In genomic region chr17:35253293-35254093, GRCm38 (mm10) we compare ENCODE assay signal across 18 mouse cellular contexts. TPM values are rescaled to one million over a fixed set of nuclear protein-coding genes. Genes with fewer than 3 reads are reported as not detected.
A peak's percentile ranks its signal among the peaks of the same experiment; 100 is the strongest.
DNase-seq lines count a peak whose midpoint lies in the region; ATAC-seq lines count a peak whose summit lies in the region.
"Had no signal": no experiment of that assay in that cellular context is flagged by ENCODE, and none has a peak within 500 bp of the region (broad histone marks: within the 10 kb centered on the region; RNA-seq: fewer than 3 reads in every experiment).

No protein-coding gene starts in this region.

- peak; percentile 8; the same call in 1 of the 2 replicates for ATAC-seq in forebrain, embryonic 11.5 days (replicated peaks; ENCODE audit: low FRiP score)
- ATAC-seq in forebrain, embryonic 16.5 days: no peak
- ATAC-seq in forebrain, embryonic 14.5 days: 0 out of 2 replicates have a peak, but pooled peaks have one; percentile 3

- WGBS in forebrain, embryonic 11.5 days: 88% methylated on average over 32 of the region's 32 CpGs
- 84% methylated on average over 32 of the region's 32 CpGs for WGBS in forebrain, embryonic 16.5 days
- WGBS in embryonic facial prominence, embryonic 10.5 days: 92% methylated on average over 32 of the region's 32 CpGs
- WGBS in forebrain, embryonic 14.5 days: 86% methylated on average over 32 of the region's 32 CpGs

- no peaks in the 10 kb centered on the region for H3K9me3 ChIP-seq in forebrain, embryonic 11.5 days (ENCODE audit: control insufficient read depth, low read length)
- H3K9me3 ChIP-seq in forebrain, embryonic 16.5 days (ENCODE audit: control insufficient read depth, low read length): no peaks in the 10 kb centered on the region
- no peaks in the 10 kb centered on the region for H3K9me3 ChIP-seq in embryonic facial prominence, embryonic 10.5 days
- H3K9me3 ChIP-seq in forebrain, embryonic 14.5 days (replicated peaks; ENCODE audit: control insufficient read depth, low read length): no peaks in the 10 kb centered on the region
- H3K9me3 ChIP-seq: heart, embryonic 10.5 days; intestine, embryonic 15.5 days; liver, embryonic 13.5 days had no signal

- H3K4me1 ChIP-seq in forebrain, embryonic 11.5 days (replicated peaks; ENCODE audit: control insufficient read depth, insufficient read depth, low read length): no peaks in the 10 kb centered on the region
- H3K4me1 ChIP-seq in forebrain, embryonic 16.5 days (replicated peaks; ENCODE audit: control insufficient read depth, insufficient read depth, low read length): peaks cover 4% of the 10 kb centered on the region; the same call in 1 of the 2 replicates
- H3K4me1 ChIP-seq in embryonic facial prominence, embryonic 10.5 days: peaks cover 7% of the 10 kb centered on the region; the same call in 1 of the 2 replicates
- no peaks in the 10 kb centered on the region for H3K4me1 ChIP-seq in forebrain, embryonic 14.5 days (ENCODE audit: control insufficient read depth, insufficient read depth, low read length)
- H3K4me1 ChIP-seq: heart, embryonic 10.5 days had no signal

- H3K4me3 ChIP-seq in forebrain, embryonic 11.5 days (ENCODE audit: low read depth, low read length): no peak overlapping the region
- H3K4me3 ChIP-seq in forebrain, embryonic 16.5 days (replicated peaks; ENCODE audit: low read length): no peak overlapping the region
- no peak overlapping the region for H3K4me3 ChIP-seq in embryonic facial prominence, embryonic 10.5 days
- H3K4me3 ChIP-seq in forebrain, embryonic 14.5 days (ENCODE audit: low read depth, low read length): no peak overlapping the region
- H3K4me3 ChIP-seq: erythroblast, embryonic 14.5 days; gastrocnemius, adult 2 months; heart, embryonic 10.5 days; intestine, embryonic 15.5 days; liver, embryonic 13.5 days had no signal

- H3K4me2 ChIP-seq in forebrain, embryonic 11.5 days (ENCODE audit: low read depth, low read length, severe bottlenecking): no peak overlapping the region
- no peak overlapping the region for H3K4me2 ChIP-seq in forebrain, embryonic 16.5 days (ENCODE audit: low read length)
- H3K4me2 ChIP-seq in forebrain, embryonic 14.5 days (ENCODE audit: low read length): no peak overlapping the region
- H3K4me2 ChIP-seq: intestine, embryonic 15.5 days; liver, embryonic 13.5 days had no signal

- no peak for DNase-seq in forebrain, embryonic 11.5 days (ENCODE audit: low spot score)
- peak; percentile 2 for DNase-seq in layer of hippocampus, adult 9-11 months
- DNase-seq in layer of hippocampus, adult 18-20 months (ENCODE audit: low spot score in 2 of 2): no peak
- DNase-seq in embryonic facial prominence, embryonic 10.5 days (ENCODE audit: low spot score): peak; percentile 35
- DNase-seq in forebrain, embryonic 14.5 days (ENCODE audit: low spot score): no peak
- DNase-seq in gastrocnemius, postnatal 14 days: no peak
- DNase-seq: gastrocnemius, adult 2 months; heart, postnatal 36 days; liver, embryonic 13.5 days; lung, postnatal 10 days had no signal

- H3K27me3 ChIP-seq in forebrain, embryonic 11.5 days (ENCODE audit: control insufficient read depth, insufficient read depth, low read length): no peaks in the 10 kb centered on the region
- no peaks in the 10 kb centered on the region for H3K27me3 ChIP-seq in forebrain, embryonic 16.5 days (replicated peaks; ENCODE audit: control insufficient read depth, insufficient read depth, low read length)
- peaks cover 8% of the 10 kb centered on the region; the same call in 1 of the 2 replicates for H3K27me3 ChIP-seq in embryonic facial prominence, embryonic 10.5 days (replicated peaks; ENCODE audit: low read depth, poor library complexity, severe bottlenecking)
- H3K27me3 ChIP-seq in forebrain, embryonic 14.5 days (replicated peaks; ENCODE audit: control insufficient read depth, insufficient read depth, low read length): no peaks in the 10 kb centered on the region
- H3K27me3 ChIP-seq: intestine, embryonic 15.5 days; liver, embryonic 13.5 days had no signal

- H3K9ac ChIP-seq in forebrain, embryonic 11.5 days (ENCODE audit: low read length): no peak overlapping the region
- H3K9ac ChIP-seq in forebrain, embryonic 16.5 days (replicated peaks; ENCODE audit: low read depth, low read length): no peak overlapping the region
- no peak overlapping the region for H3K9ac ChIP-seq in forebrain, embryonic 14.5 days (ENCODE audit: low read length)
- H3K9ac ChIP-seq: intestine, embryonic 15.5 days; liver, embryonic 13.5 days had no signal

- intact Hi-C loops in gastrocnemius, postnatal 14 days (cut with DNase I; ENCODE audit: low total_unique reads): no loop called here

- H3K36me3 ChIP-seq in forebrain, embryonic 11.5 days (ENCODE audit: control insufficient read depth, insufficient read depth, low read length): peaks cover 38% of the 10 kb centered on the region
- H3K36me3 ChIP-seq in forebrain, embryonic 16.5 days (ENCODE audit: control insufficient read depth, insufficient read depth): peaks cover 47% of the 10 kb centered on the region
- H3K36me3 ChIP-seq in embryonic facial prominence, embryonic 10.5 days (replicated peaks): peaks cover 62% of the 10 kb centered on the region
- peaks cover 63% of the 10 kb centered on the region for H3K36me3 ChIP-seq in forebrain, embryonic 14.5 days (ENCODE audit: control insufficient read depth, insufficient read depth, low read length)

- no peak overlapping the region for H3K27ac ChIP-seq in forebrain, embryonic 11.5 days (ENCODE audit: low read depth, low read length)
- no peak overlapping the region for H3K27ac ChIP-seq in forebrain, embryonic 16.5 days (ENCODE audit: low read length)
- no peak overlapping the region for H3K27ac ChIP-seq in embryonic facial prominence, embryonic 10.5 days (replicated peaks)
- H3K27ac ChIP-seq in forebrain, embryonic 14.5 days (ENCODE audit: low read depth, low read length): no peak overlapping the region
- H3K27ac ChIP-seq: gastrocnemius, adult 2 months; heart, embryonic 10.5 days; intestine, embryonic 15.5 days had no signal

RNA-seq across cellular contexts. Expression of gene H2-D1, which starts 9.0 kb away (rescaled TPM):
- 45.8 and 51.2 TPM in 2 replicates for polyA plus RNA-seq in forebrain, embryonic 11.5 days (2014; fragmentation: Nextera tagmentation; extraction: Ambion mirVana)
- polyA plus RNA-seq in forebrain, embryonic 16.5 days (2015; fragmentation: Nextera tagmentation; extraction: Ambion mirVana): 48.1 and 65.7 TPM in 2 replicates
- total RNA-seq in layer of hippocampus, adult 18-20 months (2021): 10 to 100 TPM; 22.1 to 26.7 TPM
- 30.3 and 32.9 TPM in 2 replicates for polyA plus RNA-seq in embryonic facial prominence, embryonic 10.5 days (2016; fragmentation: Nextera tagmentation; extraction: Ambion mirVana)
- polyA plus RNA-seq in forebrain, embryonic 14.5 days (2014; fragmentation: Nextera tagmentation; extraction: Ambion mirVana): 37.5 and 44.2 TPM in 2 replicates
- 10 to 100 TPM; 34.3 to 40.7 TPM for total RNA-seq in gastrocnemius, postnatal 14 days (2021)

RNA-seq across cellular contexts. Expression of gene Ddx39b, which starts 11.9 kb away (rescaled TPM):
- 717 and 756 TPM in 2 replicates for polyA plus RNA-seq in forebrain, embryonic 11.5 days (2014; fragmentation: Nextera tagmentation; extraction: Ambion mirVana)
- polyA plus RNA-seq in forebrain, embryonic 16.5 days (2015; fragmentation: Nextera tagmentation; extraction: Ambion mirVana): 466 and 471 TPM in 2 replicates
- 100 to 1,000 TPM; 210 to 215 TPM for total RNA-seq in layer of hippocampus, adult 18-20 months (2021)
- 726 and 735 TPM in 2 replicates for polyA plus RNA-seq in embryonic facial prominence, embryonic 10.5 days (2016; fragmentation: Nextera tagmentation; extraction: Ambion mirVana)
- polyA plus RNA-seq in forebrain, embryonic 14.5 days (2014; fragmentation: Nextera tagmentation; extraction: Ambion mirVana): 478 and 489 TPM in 2 replicates
- 100 to 1,000 TPM in 1 of 2 experiments, 10 to 100 TPM in 1; 85.3 to 103 TPM for total RNA-seq in gastrocnemius, postnatal 14 days (2021)

RNA-seq across cellular contexts. Expression of gene Nfkbil1, which starts 17.9 kb away (rescaled TPM):
- 4.3 and 5.5 TPM in 2 replicates for polyA plus RNA-seq in forebrain, embryonic 11.5 days (2014; fragmentation: Nextera tagmentation; extraction: Ambion mirVana)
- polyA plus RNA-seq in forebrain, embryonic 16.5 days (2015; fragmentation: Nextera tagmentation; extraction: Ambion mirVana): 9.5 and 10.7 TPM in 2 replicates
- total RNA-seq in layer of hippocampus, adult 18-20 months (2021): 10 to 100 TPM; 13.6 to 15.8 TPM
- 9.3 and 9.6 TPM in 2 replicates for polyA plus RNA-seq in embryonic facial prominence, embryonic 10.5 days (2016; fragmentation: Nextera tagmentation; extraction: Ambion mirVana)
- polyA plus RNA-seq in forebrain, embryonic 14.5 days (2014; fragmentation: Nextera tagmentation; extraction: Ambion mirVana): 5.1 and 5.2 TPM in 2 replicates
- 1 to 10 TPM; 7.6 to 7.9 TPM for total RNA-seq in gastrocnemius, postnatal 14 days (2021)

RNA-seq across cellular contexts. Expression of gene Atp6v1g2, which starts 20.0 kb away (rescaled TPM):
- polyA plus RNA-seq in forebrain, embryonic 11.5 days (2014; fragmentation: Nextera tagmentation; extraction: Ambion mirVana): 12.1 and 14.2 TPM in 2 replicates
- polyA plus RNA-seq in forebrain, embryonic 16.5 days (2015; fragmentation: Nextera tagmentation; extraction: Ambion mirVana): 46.2 and 64.8 TPM in 2 replicates
- 100 to 1,000 TPM; 637 to 681 TPM for total RNA-seq in layer of hippocampus, adult 18-20 months (2021)
- polyA plus RNA-seq in embryonic facial prominence, embryonic 10.5 days (2016; fragmentation: Nextera tagmentation; extraction: Ambion mirVana): 5.2 and 5.6 TPM in 2 replicates
- polyA plus RNA-seq in forebrain, embryonic 14.5 days (2014; fragmentation: Nextera tagmentation; extraction: Ambion mirVana): 44.0 and 61.1 TPM in 2 replicates
- 1 to 10 TPM; 2.3 to 2.7 TPM for total RNA-seq in gastrocnemius, postnatal 14 days (2021)

RNA-seq across cellular contexts. Expression of gene Gm16181, which starts 32.9 kb away (rescaled TPM):
- polyA plus RNA-seq in forebrain, embryonic 11.5 days (2014; fragmentation: Nextera tagmentation; extraction: Ambion mirVana): 0.85 TPM in 1 of 2 replicates, not detected in the other
- 0.62 TPM in 1 of 2 replicates, not detected in the other for polyA plus RNA-seq in forebrain, embryonic 16.5 days (2015; fragmentation: Nextera tagmentation; extraction: Ambion mirVana)
- total RNA-seq in layer of hippocampus, adult 18-20 months (2021): not detected
- polyA plus RNA-seq in embryonic facial prominence, embryonic 10.5 days (2016; fragmentation: Nextera tagmentation; extraction: Ambion mirVana): 0.33 and 0.40 TPM in 2 replicates
- not detected in 2 replicates for polyA plus RNA-seq in forebrain, embryonic 14.5 days (2014; fragmentation: Nextera tagmentation; extraction: Ambion mirVana)
- total RNA-seq in gastrocnemius, postnatal 14 days (2021): not detected
- total RNA-seq: adrenal gland, postnatal 4 days; gastrocnemius, adult 2 months; heart, postnatal 36 days; layer of hippocampus, adult 8-10 months; left cerebral cortex, postnatal 14 days; MEL had no signal
- polyA plus RNA-seq: erythroblast, embryonic 14.5 days had no signal

Comparison
In these comparisons a context has a peak if more than half of its experiments do, and no peak if none do; other contexts are left out.
1. DNase-seq: peak in layer of hippocampus, adult 9-11 months (single experiment) and embryonic facial prominence, embryonic 10.5 days (single experiment); none in forebrain, embryonic 11.5 days (single experiment), layer of hippocampus, adult 18-20 months (0 of 2), forebrain, embryonic 14.5 days (single experiment) and gastrocnemius, postnatal 14 days (single experiment).